Mouse (Mus musculus) megakaryocyte progenitor cell, adult 5-6 weeks (primary cell): ENCODE results near the gene 1700025G04Rik. TPM values are rescaled to one million over a fixed set of nuclear protein-coding genes. Genes with fewer than 3 reads are reported as not detected.

Experiments
- ATAC-seq: replicated peaks from 2 replicates; pipeline ENCODE4 v1.8.0; 2016; ENCODE audit warnings: mild to moderate bottlenecking, moderate TSS enrichment, inconsistent platforms; ENCODE audit not compliant: poor library complexity
- total RNA-seq, 2 experiments: library from RNA; stranded (forward) in 1 of 2; stranded (reverse) in 1 of 2; fragments of 157-497, 149-512 nt in 1 of 2; fragments of 200-1000 nt in 1 of 2; gene quantifications; 2 replicates each; pipeline versions ENCODE4 v1.2.3 to v1.2.4; 2015 to 2017

The 1700025G04Rik gene
- total RNA-seq, 2 experiments from 2014 or later = 9.7 to 15.5 TPM

DNA sequence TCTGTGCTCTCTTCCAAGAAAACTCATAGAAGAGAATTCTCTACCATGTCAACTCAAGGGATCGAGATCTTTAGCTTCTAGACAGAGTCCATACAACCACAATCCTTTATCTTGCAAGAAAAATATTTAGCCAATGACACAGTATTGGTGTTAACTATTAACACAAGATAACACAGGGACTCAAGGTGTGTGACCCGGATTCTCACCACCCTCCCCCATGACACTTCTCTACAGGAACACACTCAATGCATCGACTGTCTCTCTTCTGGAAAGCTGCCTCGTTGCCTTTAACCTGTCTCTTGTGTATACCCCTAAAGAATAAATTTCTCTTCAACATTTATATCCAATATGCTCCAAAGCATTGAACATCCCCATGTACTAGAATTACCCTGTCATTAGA, 52.3 kb downstream of the 1700025G04Rik start:
- no peak for ATAC-seq

DNA sequence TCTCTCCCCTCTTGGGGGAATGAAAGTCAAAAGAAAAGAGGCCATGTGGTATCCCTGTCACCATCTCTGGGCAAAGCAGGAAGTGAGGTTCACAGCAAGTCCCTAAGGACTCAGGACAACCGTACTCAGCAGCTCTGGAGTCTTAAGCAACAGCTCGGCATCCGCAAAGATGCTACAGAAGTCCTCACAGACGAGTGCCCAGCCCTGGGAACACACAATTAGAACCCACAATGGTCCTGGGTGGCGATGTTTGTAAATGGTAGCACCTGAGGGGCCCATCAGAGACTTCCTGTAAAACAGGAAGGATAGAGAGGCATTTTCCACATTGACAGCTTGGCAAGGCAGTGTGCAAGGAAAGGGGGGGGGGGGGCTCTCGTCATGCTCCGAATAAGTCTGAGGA, 55.2 kb downstream of the 1700025G04Rik start:
- no peak for ATAC-seq

DNA sequence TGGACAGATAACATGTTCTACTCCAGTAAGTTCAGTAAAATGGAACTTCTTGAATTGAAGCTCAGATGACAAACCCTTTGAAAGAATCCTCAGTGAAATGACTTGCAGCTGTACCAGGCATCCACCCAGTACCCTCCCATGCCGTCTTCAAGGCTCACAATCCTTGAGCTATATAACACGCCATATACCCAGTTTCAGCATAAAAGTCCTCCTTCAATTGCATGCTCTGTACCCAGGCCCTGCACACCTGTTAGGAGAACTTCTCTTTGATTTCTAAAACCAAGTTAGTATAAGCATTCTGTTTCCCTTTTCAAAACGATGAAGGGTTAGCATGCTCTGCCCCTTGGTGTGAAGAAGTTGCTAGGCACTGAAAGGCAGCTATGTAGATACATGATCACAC, 56.2 kb downstream of the 1700025G04Rik start:
- no peak for ATAC-seq

DNA sequence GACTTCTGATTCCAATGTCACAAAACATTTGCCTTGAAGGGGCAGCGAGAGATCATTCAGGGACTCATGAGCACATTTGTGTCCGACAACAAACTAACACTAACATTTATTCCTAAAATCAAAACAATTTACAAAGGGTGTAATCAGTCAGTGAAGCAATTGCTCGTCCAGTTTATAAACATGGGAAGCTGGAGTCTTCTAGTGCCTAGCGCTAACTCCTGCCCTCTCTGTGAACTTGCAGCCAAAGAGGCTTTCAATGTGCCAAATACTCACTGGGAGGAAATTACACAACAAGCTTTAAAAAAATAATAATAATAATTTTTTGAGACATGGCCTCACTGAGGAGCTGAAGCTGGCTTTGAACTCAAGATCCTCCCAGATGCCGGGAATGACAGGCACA, 57.8 kb downstream of the 1700025G04Rik start:
- no peak for ATAC-seq

DNA sequence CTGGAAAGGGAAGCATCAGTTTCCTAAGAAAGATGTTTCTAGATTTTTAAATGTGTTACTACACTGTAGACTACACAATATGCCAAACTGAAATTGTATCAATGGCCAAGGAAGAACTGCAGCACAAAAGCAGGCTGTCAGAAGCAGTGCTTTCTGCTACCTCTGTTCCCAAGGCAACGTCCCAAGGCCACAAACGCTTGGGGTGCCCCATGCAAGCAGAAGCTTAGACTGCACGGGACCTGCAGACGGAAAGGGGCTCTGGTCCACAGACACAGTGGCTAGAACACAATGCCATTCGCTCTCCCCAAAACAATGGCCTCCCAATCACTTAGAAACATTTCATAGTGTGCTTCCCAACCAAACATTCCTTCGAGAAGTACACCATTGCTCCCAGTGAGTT, 59.4 kb downstream of the 1700025G04Rik start:
- ATAC-seq = no peak

DNA sequence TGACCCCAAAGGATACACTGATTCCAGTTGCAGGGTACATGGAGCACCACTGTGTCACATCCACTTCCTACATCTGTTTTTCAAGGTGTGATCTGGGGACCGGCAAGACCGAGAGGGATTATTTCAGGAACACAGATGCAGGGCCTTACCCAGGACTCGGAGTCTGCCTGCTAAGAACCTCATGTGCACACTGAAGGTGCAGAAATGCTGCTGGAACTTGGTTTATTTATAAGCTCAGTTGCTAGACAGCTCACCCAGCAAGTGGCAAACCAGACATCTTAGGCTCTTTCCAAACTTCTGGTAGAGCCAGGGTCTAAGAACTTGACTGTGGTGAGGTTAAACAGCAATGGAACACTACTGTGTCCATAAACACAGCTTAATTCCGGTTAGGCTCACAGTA, 61.2 kb downstream of the 1700025G04Rik start:
- ATAC-seq = no peak

DNA sequence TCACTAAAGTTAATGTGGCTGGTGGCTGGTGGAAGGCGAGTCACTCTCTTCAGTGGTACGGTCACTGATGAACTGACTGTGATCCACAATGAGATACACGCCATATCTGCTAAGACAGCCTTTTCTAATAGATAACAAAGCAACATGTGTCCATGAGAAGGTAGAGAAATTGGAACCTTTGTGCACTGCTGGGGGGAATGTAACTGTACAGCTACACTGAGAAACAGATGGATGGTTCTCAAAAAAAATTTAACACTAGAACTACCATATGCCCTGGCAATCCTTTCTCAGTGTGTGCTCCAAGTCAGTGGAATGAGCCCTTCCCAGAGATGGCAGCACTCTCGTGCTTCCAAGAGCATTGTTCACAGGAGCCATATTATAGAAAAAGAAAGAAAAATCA, 63.2 kb downstream of the 1700025G04Rik start:
- no peak for ATAC-seq

DNA sequence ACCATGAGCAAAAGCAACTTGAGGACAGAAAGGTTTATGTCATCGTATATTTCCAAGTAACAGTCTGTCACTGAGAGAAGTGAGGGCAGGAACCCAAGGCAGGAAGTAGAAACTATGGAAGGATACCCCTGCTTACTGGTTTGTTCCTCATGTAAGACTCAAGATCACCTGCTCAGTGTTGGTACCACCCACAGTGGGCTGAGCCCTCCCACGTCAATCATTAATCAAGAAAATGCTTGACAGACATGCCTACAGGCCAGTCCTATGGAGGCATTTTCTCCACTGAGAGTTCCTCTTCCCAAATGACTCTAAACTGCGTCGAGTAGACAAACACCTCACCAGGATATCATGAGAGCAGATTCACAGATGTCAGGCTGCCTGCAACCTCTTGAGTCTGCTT, 64.6 kb downstream of the 1700025G04Rik start:
- ATAC-seq = peak; percentile 10; the same call in 1 of the 2 replicates

DNA sequence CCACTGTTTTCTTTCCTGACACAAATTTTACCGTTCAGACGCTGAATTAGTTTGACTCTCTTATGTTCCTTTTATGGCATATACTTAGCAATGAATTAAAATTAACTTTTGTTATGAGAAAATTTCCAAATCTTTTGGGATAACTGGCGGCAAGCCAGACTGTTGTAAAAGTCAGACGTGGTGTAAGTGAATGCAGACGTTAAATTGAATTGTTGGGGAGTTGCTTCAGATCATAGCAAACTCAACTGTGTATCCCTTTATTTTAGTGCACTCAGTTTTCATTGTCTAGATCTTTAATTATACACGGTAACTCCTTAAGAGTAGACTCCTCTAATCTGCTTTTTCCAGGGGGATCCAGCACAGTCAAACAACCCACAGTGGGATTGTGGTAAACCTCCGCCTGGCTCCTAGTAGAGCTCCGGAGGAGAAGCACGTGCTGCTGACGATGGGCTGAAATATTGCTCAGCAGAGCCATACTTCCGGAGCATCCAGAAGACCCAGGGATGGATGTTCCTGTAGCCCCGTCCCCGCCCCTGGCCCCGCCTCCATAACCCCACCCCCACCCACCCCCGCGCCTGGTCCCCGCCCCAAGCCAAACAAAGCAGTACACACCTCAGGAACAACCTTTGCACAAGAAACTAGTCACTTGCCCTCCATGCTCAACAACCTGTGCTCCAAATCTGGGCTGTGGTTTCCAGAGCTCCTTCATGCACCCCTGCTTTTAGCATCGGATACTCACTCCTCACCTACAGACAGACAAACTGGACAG, 65.7 kb downstream of the 1700025G04Rik start:
- no peak for ATAC-seq

DNA sequence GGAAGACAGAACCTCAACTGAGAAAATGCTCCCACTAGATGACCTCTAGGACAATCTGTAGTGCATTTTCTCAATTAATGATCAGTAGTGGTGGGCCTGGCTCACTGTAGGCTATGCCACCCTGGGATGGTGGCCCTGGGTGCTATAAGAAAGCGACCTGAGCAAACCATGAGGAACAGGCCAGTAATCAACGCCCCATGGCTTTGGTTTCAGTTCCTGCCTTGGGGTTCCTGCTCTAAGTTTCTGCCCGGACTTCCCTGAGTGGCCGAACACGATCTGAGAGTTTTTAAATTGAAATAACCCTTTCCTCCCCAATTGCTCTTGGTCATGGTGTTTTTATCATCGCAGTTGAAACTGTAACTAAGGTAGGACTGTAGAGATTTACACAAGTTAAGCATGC, 69.1 kb downstream of the 1700025G04Rik start:
- peak; percentile 24; the same call in 1 of the 2 replicates for ATAC-seq

DNA sequence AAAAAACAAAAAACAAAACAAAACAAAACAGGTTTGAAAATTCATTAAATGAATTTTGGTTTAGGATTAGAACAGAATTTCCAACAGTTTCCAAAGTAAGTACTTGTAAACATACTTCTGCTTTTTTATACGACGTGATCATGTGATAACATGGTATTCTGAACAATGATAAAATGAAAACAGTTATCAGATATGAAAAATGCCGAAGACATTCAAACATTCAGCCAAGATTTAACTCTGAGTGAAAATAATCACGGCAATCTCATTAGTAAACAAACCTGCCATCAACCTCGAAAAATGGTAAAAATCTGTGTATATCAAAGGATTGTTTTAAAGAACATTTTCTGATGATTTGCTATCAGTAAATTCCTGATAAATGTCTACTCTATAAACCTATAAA, 69.9 kb downstream of the 1700025G04Rik start:
- no peak for ATAC-seq

DNA sequence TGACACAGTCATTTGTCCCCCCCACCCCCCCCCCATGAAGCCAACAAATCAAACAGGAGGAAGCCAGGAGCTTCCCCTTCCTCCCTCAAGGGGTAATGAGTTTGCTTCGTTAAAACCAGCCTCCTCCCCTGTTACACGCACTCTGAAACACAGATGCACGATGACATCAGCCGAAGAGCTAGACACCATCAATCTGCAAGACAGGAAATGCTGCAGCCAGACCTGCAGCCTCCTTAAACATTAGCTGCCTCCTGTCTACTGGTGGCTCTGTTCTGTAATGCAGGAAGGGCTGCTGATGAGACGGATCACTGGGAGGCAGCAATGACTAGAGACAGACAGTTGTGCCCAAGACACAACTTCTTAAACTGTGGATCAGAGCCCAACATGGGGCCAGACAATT, 70.7 kb downstream of the 1700025G04Rik start:
- ATAC-seq = peak; percentile 58

DNA sequence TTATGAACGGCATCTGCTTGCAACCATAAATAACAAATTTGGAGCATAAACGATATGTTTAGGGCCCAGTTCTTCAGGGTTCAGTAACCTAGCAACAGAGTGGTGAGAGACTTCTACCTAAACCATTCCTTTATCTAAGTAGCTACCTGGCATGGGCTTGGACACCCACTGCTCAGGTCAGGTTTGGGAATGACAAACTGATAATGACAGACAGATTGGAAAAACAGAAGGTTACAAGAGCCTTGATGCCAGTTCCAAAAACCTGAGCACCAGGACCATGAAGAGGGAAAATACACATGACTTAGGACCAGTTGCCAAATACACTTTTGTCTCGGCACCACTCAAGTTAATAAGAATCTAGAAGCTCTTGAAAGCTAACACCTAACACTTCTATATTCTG, 71.6 kb downstream of the 1700025G04Rik start:
- no peak for ATAC-seq

DNA sequence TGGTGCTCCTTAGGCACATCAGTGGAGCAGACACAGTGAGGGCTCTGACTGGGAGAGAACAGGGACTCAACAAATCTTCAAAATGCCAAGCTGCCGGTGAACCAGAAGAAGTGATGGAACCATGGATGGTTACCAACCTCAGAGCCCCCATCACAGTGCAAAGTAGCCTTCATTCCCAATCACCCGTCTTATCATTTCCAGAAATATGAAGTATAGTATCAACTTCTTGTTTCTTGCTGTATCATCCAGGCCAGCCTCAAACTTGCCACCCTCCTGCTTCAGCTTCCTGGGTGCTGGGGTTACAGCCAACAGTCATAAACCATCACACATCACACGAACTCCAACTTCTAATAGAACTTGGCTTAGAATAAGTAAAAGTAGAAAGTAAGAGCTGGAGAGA, 73.3 kb downstream of the 1700025G04Rik start:
- no peak for ATAC-seq

DNA sequence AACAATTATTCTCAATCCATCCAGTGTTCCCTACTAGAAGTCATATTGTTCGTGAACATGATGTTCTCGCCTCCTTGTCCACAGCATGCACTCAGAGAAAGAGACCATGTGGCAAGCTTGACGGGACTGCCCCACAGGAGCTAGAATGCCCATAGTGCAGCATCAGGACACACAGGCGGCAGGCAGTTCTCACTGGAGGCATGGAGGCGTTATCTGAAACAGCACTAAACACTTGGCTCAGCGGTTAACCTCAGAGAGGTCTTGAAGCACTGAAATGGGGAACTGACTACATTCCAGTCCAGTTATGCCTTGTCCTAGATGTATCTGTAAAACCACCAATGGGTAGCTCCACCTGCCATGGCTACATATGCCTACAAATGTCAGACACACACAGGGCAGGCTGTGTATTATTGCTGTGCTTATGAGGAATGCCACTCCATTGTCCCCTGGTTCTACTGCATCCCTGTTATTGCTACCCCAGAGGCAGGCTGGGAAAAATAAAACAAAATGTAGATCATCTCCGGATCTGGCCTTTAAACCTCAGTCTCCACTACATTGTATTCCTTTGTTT, 74.3 kb downstream of the 1700025G04Rik start:
- ATAC-seq = peak; percentile 94

DNA sequence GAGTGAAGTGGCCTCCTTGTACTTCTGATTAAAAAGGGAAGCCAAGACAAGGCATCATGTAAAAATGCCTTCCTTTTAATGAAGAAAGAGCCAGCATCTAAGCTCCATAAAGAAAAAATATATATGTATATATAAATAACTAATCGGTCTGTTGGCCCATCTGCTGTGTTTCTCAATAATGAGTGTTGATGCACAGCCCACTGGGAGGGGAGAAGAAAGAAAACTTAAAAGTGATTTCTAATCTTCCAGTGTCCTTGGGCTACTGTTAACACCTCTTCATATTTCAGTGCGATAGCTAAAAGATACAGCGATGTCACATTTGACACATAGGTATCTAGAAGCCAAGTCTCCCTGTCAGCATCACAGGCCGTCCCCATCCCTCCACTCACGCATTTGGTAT, 78.2 kb downstream of the 1700025G04Rik start:
- no peak for ATAC-seq

DNA sequence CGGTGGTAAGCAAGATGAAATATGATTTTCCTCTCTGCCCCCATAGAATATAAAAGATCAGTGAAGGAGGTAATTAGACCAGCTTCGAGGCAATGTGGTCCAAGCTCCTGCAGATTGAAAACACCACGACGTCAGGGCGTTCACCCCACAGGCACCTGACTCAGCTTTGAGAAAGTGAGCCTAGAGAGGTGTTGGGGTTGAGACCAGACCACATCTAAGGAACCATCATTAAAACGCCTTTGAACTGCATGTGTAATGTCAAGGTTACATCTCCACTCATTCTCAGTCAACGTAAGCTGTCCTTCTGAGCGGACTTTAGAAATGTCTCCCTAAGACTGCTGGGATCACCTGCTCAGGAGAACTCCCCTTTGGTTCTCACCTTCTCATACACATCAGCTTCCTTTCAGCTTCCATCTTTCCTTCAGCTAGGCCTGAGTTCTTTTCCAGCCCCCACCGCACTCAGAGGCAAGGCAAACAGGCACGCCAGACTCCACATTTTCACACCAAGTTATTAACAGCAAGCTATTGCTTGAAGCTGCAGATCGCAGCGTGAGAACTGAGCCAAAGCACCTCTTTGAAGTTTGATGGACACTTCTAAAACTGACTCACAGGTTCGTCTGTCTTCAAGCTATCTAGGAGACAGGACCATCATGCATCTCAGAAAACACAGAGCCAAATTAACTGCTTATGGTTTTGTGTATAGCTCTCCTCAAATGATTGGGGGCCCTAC, 79.5 kb downstream of the 1700025G04Rik start:
- ATAC-seq = no peak

DNA sequence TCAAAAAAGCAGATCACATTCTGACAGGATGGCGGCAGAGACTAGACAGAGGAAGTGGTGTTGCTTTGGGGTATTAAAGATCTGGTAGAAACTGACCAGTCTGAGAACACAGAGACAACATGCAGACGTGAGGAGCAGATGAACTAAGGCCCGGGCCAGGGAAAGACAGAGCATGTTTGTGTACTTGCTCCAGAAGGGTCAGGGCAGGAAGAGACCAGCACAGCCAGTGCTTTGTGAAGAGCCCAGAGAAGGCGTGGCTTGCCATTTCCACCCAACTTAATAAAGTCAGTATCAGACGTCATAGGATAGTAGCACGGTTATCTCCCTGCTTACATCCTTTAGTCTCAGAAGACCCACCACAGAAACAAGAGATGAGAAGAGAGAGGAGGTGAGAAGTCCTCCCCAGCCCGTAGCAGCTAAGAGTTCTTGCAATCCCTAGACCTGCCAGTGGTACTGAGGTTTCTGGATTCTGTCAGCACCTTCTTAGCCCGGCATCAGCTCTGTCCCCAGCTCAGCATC, 81.4 kb downstream of the 1700025G04Rik start:
- peak; percentile 54 for ATAC-seq

DNA sequence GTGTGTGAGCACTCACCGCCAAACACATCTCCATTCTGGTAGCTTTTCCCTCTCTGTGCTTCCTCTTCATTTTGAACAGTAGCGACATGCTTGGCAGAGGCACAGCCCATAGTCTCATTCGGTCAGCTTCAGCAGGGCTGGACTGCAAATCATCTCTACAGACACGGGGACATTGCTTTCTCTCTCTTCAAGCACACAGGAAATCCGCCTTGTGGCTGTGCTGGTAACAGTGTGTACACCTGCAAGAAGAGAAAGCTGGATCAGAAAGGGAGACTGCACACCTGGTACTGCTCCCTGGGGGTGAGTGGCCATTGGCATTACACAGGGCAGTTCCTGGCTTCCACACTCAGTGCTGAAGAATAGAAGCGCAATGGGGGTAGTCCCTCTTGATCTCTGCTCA, 83.4 kb downstream of the 1700025G04Rik start:
- no peak for ATAC-seq

DNA sequence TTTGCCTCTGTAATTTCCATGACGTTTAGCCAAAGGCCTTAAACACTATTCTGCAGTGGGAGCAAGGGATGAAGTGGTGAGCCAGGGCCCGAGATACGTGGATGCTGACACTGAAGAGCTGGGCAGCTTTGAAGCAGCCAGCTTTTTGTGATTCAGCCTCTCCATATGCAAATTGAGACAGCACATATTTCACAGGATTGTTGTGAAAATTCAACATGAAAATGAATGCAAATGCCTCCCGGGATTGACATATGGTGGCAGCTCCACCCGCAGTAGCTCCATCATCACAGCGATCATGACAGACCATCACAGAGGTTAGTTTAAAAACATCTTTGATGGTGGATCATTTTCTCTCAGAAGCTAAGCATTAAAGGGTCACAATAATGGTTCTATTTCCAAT, 85.4 kb downstream of the 1700025G04Rik start:
- no peak for ATAC-seq

DNA sequence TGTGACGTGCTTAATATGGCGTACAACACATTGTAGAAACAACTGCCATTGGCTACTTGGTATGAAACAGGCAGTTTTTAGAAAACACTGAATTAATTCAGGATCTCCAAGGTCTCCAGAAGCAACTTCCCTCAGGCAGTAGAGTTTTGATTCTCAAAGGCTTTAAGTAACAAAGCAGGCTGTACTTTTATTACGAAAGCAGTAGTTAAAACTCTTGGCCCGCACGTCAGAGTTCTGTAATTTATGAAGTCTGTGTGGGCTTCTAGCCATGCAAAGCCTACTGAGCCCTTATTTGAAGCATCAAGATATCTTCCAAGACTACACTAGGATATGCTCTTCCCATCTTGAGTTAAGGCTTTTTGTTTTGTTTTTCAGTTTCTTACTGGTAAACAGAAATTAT, 89.5 kb downstream of the 1700025G04Rik start:
- no peak for ATAC-seq

DNA sequence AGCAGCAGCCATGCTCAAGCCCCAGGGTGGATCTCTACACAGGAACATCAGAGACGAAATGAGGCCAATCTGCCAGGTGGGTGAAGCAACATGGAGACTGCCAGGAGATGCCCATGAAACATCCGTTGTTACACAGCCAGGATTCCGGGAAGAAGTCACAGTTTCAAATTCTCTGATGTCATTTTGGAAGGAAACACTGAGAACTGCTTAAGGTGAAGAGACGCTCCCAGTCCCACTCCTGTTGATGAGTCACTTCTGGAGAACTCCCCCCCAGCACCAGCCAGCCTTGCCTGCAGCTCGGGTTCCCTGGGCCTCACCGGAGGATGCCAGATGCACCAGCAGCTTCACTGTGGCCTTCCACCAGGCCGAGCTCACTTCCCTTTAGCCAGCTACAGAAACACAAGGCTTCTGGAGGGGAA, 90.5 kb downstream of the 1700025G04Rik start:
- ATAC-seq = peak; percentile 63
